Mouse (Mus musculus) megakaryocyte, embryonic 14.5 days (primary cell): ENCODE results near the gene Gria1. TPM values are rescaled to one million over a fixed set of nuclear protein-coding genes. Genes with fewer than 3 reads are reported as not detected.

ENCODE experiments used
- H3K27me3 ChIP-seq: replicated peaks from 2 replicates; pipeline ENCODE3; 2012; ENCODE audit warnings: inconsistent platforms
- H3K36me3 ChIP-seq: replicated peaks from 2 replicates; pipeline ENCODE3; 2012; ENCODE audit warnings: low read length, inconsistent platforms, mixed read lengths
- H3K4me1 ChIP-seq: 2 replicates; pipeline ENCODE4 v1.6.1; 2012; ENCODE audit warnings: inconsistent platforms
- H3K4me3 ChIP-seq: replicated peaks from 2 replicates; pipeline ENCODE3; 2012; ENCODE audit warnings: moderate library complexity, mild to moderate bottlenecking, inconsistent platforms
- H3K9me3 ChIP-seq: 2 replicates; pipeline ENCODE4 v1.6.1; 2012; ENCODE audit warnings: inconsistent platforms
- FLI1 ChIP-seq: IDR thresholded peaks from 2 replicates; pipeline ENCODE4 v1.6.1; 2012; ENCODE audit warnings: low read length, inconsistent platforms, mixed read lengths
- GATA1 ChIP-seq: IDR thresholded peaks from 3 replicates; pipeline ENCODE4 v1.6.1; 2012; ENCODE audit warnings: mixed read lengths, low read length, inconsistent platforms, borderline replicate concordance
- polyA plus RNA-seq: library from polyadenylated mRNA; stranded (reverse); fragments of >175 nt; gene quantifications from 2 replicates; pipeline ENCODE4 v1.2.3, GENCODE M21; 2012; ENCODE audit warnings: low replicate concordance; ENCODE audit not compliant: insufficient read depth

Gria1 gene
- polyA plus RNA-seq, 1 experiment, result not detected

DNA sequence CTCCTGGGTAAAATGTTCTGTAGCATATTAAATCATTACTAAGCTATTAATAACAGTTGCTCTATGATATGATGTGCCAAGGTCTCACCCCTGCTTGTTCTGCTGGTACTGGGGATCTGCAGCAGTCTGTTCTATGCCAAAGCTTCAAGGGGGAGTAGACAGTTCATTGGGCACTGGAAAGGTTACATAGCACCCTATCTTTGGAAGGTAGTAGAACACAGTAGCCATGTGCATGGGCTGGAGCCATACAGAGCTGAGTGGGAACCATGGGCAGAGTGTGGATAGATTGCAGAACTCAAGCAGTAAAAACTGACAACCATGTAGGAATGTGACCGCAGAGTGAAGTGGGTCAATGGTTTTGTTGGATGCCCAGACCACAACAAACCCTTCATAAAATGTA lies 295.7 kb downstream of the Gria1 start:
- H3K4me3 ChIP-seq, result no peak overlapping the region
- peaks cover 6% of the 10 kb centered on the region; the same call in 1 of the 2 replicates for H3K4me1 ChIP-seq
- H3K27me3 ChIP-seq, result peaks cover 2% of the 10 kb centered on the region
- TF ChIP-seq FLI1 (no peak), GATA1 (no peak)
- H3K36me3 ChIP-seq, result no peaks in the 10 kb centered on the region
- no peaks in the 10 kb centered on the region for H3K9me3 ChIP-seq

DNA sequence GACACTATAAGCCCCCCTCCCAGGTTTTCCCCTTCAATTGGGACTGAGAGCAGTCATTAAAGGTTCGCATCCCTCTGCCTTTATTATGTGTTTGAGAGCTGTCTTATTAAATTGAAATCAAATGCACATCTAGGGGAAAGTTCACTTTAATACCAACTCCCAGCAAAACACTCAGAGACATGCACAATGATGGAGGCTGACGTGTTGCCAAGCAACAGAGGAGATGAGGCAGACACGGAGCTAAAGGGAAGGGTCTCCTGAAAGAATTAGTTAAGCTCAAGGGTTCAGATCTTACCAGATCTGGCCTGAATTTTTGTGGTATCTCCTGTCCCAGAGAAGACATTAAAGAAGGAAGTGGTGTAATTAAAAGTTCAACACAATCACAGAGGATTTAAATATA lies 305.9 kb downstream of the Gria1 start:
- Histone ChIP-seq H3K9me3 (0 out of 2 replicates have a peak, but pooled peaks cover 3% of the 10 kb centered on the region), H3K4me3 (no peak overlapping the region), H3K36me3 (no peaks in the 10 kb centered on the region), H3K4me1 (no peaks in the 10 kb centered on the region), H3K27me3 (peaks cover 44% of the 10 kb centered on the region)
- no peak for TF ChIP-seq FLI1
- TF ChIP-seq GATA1, result no peak

DNA sequence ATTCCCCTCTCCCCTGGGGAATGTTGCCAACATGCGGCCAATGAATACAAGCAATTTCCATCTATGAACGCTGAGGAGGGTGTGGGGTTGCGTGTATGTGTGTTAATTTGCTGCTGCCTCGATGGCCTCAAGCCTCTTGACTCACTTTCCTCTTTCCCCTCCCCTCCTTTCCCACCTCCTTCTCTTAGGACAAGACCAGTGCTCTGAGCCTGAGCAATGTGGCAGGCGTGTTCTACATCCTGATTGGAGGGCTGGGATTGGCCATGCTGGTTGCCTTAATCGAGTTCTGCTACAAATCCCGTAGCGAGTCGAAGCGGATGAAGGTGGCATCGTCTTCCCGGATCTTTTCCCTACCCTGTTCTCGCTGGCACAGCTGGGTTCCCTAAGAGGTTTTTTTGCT lies 306.3 kb downstream of the Gria1 start:
- TF ChIP-seq GATA1 (no peak), FLI1 (no peak)
- Histone ChIP-seq H3K4me3 (no peak overlapping the region), H3K27me3 (peaks cover 44% of the 10 kb centered on the region), H3K36me3 (no peaks in the 10 kb centered on the region), H3K4me1 (no peaks in the 10 kb centered on the region), H3K9me3 (0 out of 2 replicates have a peak, but pooled peaks cover 3% of the 10 kb centered on the region)

DNA sequence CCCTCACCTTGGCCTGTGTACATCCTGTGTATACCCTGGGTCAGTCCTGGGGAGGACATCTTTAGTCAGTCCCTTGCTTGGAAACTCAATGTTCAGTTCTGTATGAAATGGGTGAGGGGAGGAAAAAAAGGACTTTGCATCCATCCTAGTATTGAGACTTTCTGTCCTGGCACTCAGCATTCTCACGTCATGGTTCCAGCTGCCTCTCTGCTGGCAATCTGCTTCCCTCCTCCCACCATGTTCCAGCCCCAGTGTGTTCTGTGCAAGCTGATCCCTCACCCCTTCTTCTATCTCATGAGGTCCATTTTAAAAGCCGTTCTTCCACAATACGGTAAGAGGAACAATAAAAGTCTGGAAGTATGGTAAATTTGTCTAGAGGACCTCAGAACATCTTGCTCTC lies 308.2 kb downstream of the Gria1 start:
- H3K36me3 ChIP-seq, result no peaks in the 10 kb centered on the region
- H3K9me3 ChIP-seq, result 0 out of 2 replicates have a peak, but pooled peaks cover 3% of the 10 kb centered on the region
- H3K27me3 ChIP-seq, result peaks cover 39% of the 10 kb centered on the region
- peaks cover 2% of the 10 kb centered on the region for H3K4me1 ChIP-seq
- no peak overlapping the region for H3K4me3 ChIP-seq
- TF ChIP-seq GATA1 (no peak), FLI1 (no peak)

DNA sequence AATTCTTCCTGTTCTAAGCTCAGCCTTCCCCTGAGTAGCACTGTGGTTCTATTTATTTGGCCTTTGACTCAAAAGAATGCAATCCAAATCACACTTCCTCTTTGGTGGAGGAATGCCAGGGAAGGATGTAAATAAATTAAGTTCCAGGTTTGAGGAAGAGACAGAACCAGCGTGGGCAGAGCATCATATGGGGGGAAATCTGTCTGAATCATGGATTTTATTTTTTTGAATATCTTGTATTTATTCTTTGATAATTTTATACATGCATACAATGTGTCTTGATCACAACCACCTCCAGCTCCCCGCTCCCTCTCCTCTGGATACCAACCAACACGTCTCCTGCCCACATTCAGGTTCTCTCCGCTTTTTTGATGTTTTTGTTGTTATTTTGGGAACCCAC lies 312.9 kb downstream of the Gria1 start:
- Histone ChIP-seq H3K4me1 (peaks cover 31% of the 10 kb centered on the region), H3K27me3 (peaks cover 24% of the 10 kb centered on the region), H3K36me3 (no peaks in the 10 kb centered on the region), H3K4me3 (no peak overlapping the region), H3K9me3 (0 out of 2 replicates have a peak, but pooled peaks cover 3% of the 10 kb centered on the region)
- no peak for TF ChIP-seq GATA1
- TF ChIP-seq FLI1, result no peak
